Mouse (Mus musculus): Measurements from ENCODE around the gene Wnt16.

The Wnt16 gene

GRCm38 (mm10) chr6:22325364-22326072 lies 37.5 kb downstream of the Wnt16 start:
- DNase-seq (ENCODE audit: low spot score in 2 of 2): peak; percentile 76 to 77

- DNase-seq (ENCODE audit: low spot score in 2 of 2): no peak
These were observed 38.3 kb downstream of the Wnt16 start for GRCm38 (mm10) chr6:22326289-22326688.

- no peak for DNase-seq (ENCODE audit: low spot score in 2 of 2)
These were observed 39.1 kb downstream of the Wnt16 start for GRCm38 (mm10) chr6:22327091-22327490.

- DNase-seq (ENCODE audit: low spot score in 2 of 2): no peak
These were observed 39.9 kb downstream of the Wnt16 start for GRCm38 (mm10) chr6:22327931-22328330.

- DNase-seq (ENCODE audit: low spot score in 2 of 2): no peak
These were observed 42.3 kb downstream of the Wnt16 start for GRCm38 (mm10) chr6:22330169-22330960.

- DNase-seq (ENCODE audit: low spot score in 2 of 2): no peak
These were observed 44.5 kb downstream of the Wnt16 start for GRCm38 (mm10) chr6:22332548-22332947.

GRCm38 (mm10) chr6:22339763-22340542 lies 51.9 kb downstream of the Wnt16 start:
- DNase-seq (ENCODE audit: low spot score in 2 of 2): no peak

GRCm38 (mm10) chr6:22340779-22341178 lies 52.8 kb downstream of the Wnt16 start:
- DNase-seq (ENCODE audit: low spot score in 2 of 2): no peak

- DNase-seq (ENCODE audit: low spot score in 2 of 2): no peak
These were observed 55.3 kb downstream of the Wnt16 start for GRCm38 (mm10) chr6:22343292-22343691.

GRCm38 (mm10) chr6:22343706-22344105 lies 55.7 kb downstream of the Wnt16 start:
- no peak for DNase-seq (ENCODE audit: low spot score in 2 of 2)

GRCm38 (mm10) chr6:22344443-22344842 lies 56.4 kb downstream of the Wnt16 start:
- no peak for DNase-seq (ENCODE audit: low spot score in 2 of 2)

GRCm38 (mm10) chr6:22347132-22347902 lies 59.3 kb downstream of the Wnt16 start:
- no peak for DNase-seq (ENCODE audit: low spot score in 2 of 2)

Measured in cerebellum, postnatal 4 days (tissue).